Mouse (Mus musculus): Measurements from ENCODE around the gene Kap. TPM values are rescaled to one million over a fixed set of nuclear protein-coding genes. Genes with fewer than 3 reads are reported as not detected.

Gene Kap
- not detected in 2 replicates for polyA plus RNA-seq (2015; fragmentation: Nextera tagmentation; extraction: Ambion mirVana)

GRCm38 (mm10) chr6:133853526-133853925, at the start of gene Kap:
Kap (minus strand) TSS chr6:133853762.

Other genes with a start within 250 kb of the Kap start
- 5.5 and 7.2 TPM in 2 replicates for gene Etv6, start 181.9 kb upstream of the Kap start, polyA plus RNA-seq (2015; fragmentation: Nextera tagmentation; extraction: Ambion mirVana)